Mouse (Mus musculus) kidney, embryonic 14.5 days (tissue): Measurements from ENCODE around the gene Rgp1. TPM values are rescaled to one million over a fixed set of nuclear protein-coding genes. Genes with fewer than 3 reads are reported as not detected.
A peak's percentile ranks its signal among the peaks of the same experiment; 100 is the strongest.

Source experiments
- ATAC-seq: fragments of 200-750 bp; cut with Nextera tagmentation; 2 replicates; pipeline ENCODE4 v1.8.0; 2017; ENCODE audit warnings: moderate number of reproducible peaks, mild to moderate bottlenecking, moderate TSS enrichment, moderate library complexity; ENCODE audit not compliant: low FRiP score, low TSS enrichment
- H3K27ac ChIP-seq: fragments of 300-500 bp; sonication (generic); 2 replicates; pipeline ENCODE4 v1.5.1; 2014; ENCODE audit warnings: low read depth, mild to moderate bottlenecking, low read length, moderate library complexity, mixed read lengths
- H3K27me3 ChIP-seq: fragments of 300-500 bp; sonication (generic); 2 replicates; pipeline ENCODE4 v1.6.1; 2014; ENCODE audit warnings: mild to moderate bottlenecking, low read length; ENCODE audit not compliant: control insufficient read depth, insufficient read depth
- H3K36me3 ChIP-seq: fragments of 300-500 bp; sonication (generic); 2 replicates; pipeline ENCODE4 v1.6.1; 2014; ENCODE audit warnings: low read length, mixed read lengths; ENCODE audit not compliant: control insufficient read depth, insufficient read depth
- H3K4me1 ChIP-seq: fragments of 300-500 bp; sonication (generic); 2 replicates; pipeline ENCODE4 v1.6.1; 2014; ENCODE audit warnings: low read length, mixed read lengths; ENCODE audit not compliant: control insufficient read depth, insufficient read depth
- H3K4me2 ChIP-seq: fragments of 300-500 bp; sonication (generic); replicated peaks from 2 replicates; pipeline ENCODE4 v1.6.1; 2014; ENCODE audit warnings: low read depth, mild to moderate bottlenecking, low read length
- H3K4me3 ChIP-seq: fragments of 300-500 bp; sonication (generic); 2 replicates; pipeline ENCODE4 v1.5.1; 2014; ENCODE audit warnings: mild to moderate bottlenecking, low read length
- H3K9ac ChIP-seq: fragments of 300-500 bp; sonication (generic); 2 replicates; pipeline ENCODE4 v1.6.1; 2014; ENCODE audit warnings: low read depth, mild to moderate bottlenecking, low read length, moderate library complexity
- H3K9me3 ChIP-seq: fragments of 300-500 bp; sonication (generic); 2 replicates; pipeline ENCODE4 v1.6.1; 2016; ENCODE audit warnings: low read length; ENCODE audit not compliant: control insufficient read depth
- WGBS: fragments of 180-500 bp; shearing (Covaris S2); extraction: QIAGEN DNeasy Blood & Tissue Kit; methylation state at CpG from one replicate; pipeline ENCODE4 v1.1.7; 2014; 5-methylcytosine and 5-hydroxymethylcytosine counted together
- polyA plus RNA-seq: library from polyadenylated mRNA; unstranded; fragments of >200 nt; fragmentation: Nextera tagmentation; extraction: Ambion mirVana; gene quantifications from 2 replicates; pipeline ENCODE4 v1.2.1, GENCODE M21; 2014

Gene Rgp1
- polyA plus RNA-seq, 1 experiment from 2014 or later = 34.4 TPM

- peak; percentile 60 for ATAC-seq
- WGBS = 8% methylated on average over 5 of the region's 5 CpGs
- H3K4me3 ChIP-seq = no peak overlapping the region
Observed at GRCm38 (mm10) chr4:43630030-43630581, 51.6 kb downstream of the Rgp1 start.

DNA sequence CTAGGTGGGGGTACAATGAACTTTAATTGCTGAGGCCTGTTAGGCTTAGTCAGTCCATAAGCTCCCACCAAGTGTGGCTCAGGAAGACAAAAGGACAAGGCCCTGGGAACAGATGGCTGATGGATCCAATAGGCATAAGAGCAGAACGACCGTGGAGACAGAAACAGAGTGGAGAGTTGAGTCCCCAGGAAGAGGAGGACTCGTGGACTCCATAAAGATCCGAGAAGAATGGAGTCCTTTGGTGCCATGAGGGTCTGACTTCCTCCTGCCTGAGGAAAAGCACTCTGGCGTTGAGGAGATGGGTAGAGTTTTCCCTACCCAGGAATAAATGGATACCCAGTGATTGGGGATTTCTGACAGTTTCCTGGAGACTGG, 52.1 kb downstream of the Rgp1 start:
- Histone ChIP-seq H3K27ac (peak overlapping the region; percentile 17; the same call in 1 of the 2 replicates), H3K9ac (peak overlapping the region; percentile 83; the same call in 1 of the 2 replicates), H3K9me3 (peaks cover 4% of the 10 kb centered on the region; the same call in 1 of the 2 replicates), H3K4me1 (peaks cover 15% of the 10 kb centered on the region), H3K4me2 (peak overlapping the region; percentile 90), H3K4me3 (peak overlapping the region; percentile 58; the same call in 1 of the 2 replicates), H3K27me3 (no peaks in the 10 kb centered on the region), H3K36me3 (no peaks in the 10 kb centered on the region)
- 23% methylated on average over 5 of the region's 5 CpGs for WGBS
- ATAC-seq = peak; percentile 10; the same call in 1 of the 2 replicates

More at GRCm38 (mm10) chr4:43630030-43630581, 51.6 kb downstream of the Rgp1 start:
- Histone ChIP-seq H3K27me3 (no peaks in the 10 kb centered on the region), H3K4me1 (peaks cover 15% of the 10 kb centered on the region), H3K36me3 (no peaks in the 10 kb centered on the region), H3K9me3 (peaks cover 10% of the 10 kb centered on the region; the same call in 1 of the 2 replicates), H3K27ac (no peak overlapping the region), H3K9ac (0 out of 2 replicates have a peak overlapping the region, but pooled peaks have one; percentile 13), H3K4me2 (no peak overlapping the region)

DNA sequence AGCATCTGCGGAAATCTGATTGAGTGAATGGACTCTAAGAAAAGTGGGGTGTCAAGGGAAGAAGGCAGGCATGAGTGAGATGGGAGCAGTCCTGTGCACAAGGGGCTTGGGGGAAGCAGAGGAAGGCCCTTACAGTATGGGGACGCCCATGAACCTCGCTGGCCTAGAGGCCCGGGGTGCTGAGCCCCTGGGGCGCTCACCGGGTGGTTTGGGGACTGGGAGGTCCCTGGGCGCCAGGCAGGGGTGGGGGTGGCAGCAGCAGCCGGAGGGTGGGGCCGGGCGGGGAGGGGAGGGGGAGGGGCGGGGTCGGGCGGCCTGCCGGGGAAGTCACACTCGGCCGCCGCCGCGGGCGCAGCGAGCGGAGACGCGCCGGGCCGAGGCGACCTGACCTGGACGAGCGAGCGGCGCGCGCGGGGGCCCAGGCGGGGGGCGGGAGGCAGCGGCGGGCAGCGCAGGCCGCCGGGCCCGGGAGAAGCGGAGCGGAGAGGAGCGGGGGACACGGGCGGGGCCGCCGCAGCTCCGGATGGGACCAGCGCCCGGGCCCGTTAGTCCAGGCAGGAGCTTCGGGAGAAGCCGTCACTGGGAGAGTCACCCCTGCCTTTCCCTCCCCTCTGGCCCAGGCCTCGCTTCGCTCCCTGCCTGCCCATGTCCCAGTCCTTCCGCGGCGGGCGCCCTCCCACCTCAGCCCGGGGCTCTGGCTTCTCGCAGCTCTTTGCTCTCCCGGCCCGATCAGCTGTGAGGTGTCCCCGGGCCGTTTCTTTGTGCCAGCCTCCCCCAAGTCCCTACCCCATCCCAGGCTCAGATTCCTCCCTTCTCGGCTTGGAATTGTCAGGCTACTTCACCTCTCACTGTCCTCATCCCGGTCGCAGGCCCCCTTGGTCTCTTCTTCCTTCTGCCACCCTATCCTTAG, 52.8 kb downstream of the Rgp1 start, which contains the start of gene Npr2:
Gene Npr2, plus strand, starts transcription at position 890 of the 910 bp plus-strand sequence.
- ATAC-seq = peak; percentile 70
- H3K27me3 ChIP-seq = no peaks in the 10 kb centered on the region
- whole genome bisulfite sequencing = 2% methylated on average over 45 of the region's 70 CpGs
- peak within 1 kb of the TSS; percentile 58 for H3K4me3 ChIP-seq
- H3K9ac ChIP-seq = peak within 1 kb of the TSS; percentile 83
- no peaks in the 10 kb centered on the region for H3K36me3 ChIP-seq
- peaks cover 1% of the 10 kb centered on the region; the same call in 1 of the 2 replicates for H3K9me3 ChIP-seq
- peak within 1 kb of the TSS; percentile 90 for H3K4me2 ChIP-seq
- peak within 1 kb of the TSS; percentile 77; the same call in 1 of the 2 replicates for H3K27ac ChIP-seq
- H3K4me1 ChIP-seq = peaks cover 15% of the 10 kb centered on the region

DNA sequence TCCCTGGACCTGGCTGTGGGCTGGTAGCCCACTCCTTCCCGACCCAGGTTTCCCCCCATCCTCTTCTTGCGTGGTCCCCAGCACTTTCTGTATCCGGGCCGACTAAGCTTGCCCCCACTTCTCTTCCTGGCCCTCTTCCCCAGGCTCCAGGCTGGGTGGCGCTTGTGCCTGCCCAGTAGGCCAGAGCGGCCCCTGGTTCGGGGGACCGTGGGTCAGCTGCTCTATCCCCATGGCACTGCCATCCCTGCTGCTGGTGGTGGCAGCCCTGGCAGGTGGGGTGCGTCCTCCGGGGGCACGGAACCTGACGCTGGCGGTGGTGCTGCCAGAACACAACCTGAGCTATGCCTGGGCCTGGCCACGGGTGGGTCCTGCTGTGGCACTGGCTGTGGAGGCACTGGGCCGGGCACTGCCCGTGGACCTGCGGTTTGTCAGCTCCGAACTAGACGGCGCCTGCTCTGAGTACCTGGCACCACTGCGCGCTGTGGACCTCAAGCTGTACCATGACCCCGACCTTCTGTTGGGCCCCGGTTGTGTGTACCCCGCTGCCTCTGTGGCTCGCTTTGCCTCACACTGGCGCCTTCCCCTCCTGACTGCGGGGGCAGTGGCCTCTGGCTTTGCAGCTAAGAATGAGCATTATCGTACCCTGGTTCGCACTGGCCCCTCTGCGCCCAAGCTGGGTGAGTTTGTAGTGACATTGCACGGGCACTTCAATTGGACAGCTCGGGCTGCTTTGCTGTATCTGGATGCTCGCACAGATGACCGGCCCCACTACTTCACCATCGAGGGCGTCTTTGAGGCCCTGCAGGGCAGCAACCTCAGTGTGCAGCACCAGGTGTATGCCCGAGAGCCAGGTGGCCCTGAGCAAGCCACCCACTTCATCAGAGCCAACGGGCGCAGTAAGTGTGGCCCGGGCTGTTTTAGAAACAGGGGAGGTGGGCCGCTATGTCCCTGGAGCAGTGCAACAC, 53.7 kb downstream of the Rgp1 start:
- Histone ChIP-seq H3K27me3 (no peaks in the 10 kb centered on the region), H3K9ac (peak overlapping the region; percentile 83), H3K4me3 (peak overlapping the region; percentile 58), H3K9me3 (no peaks in the 10 kb centered on the region), H3K4me1 (peaks cover 15% of the 10 kb centered on the region), H3K4me2 (peak overlapping the region; percentile 90), H3K36me3 (no peaks in the 10 kb centered on the region), H3K27ac (no peak overlapping the region; the same call in 1 of the 2 replicates)
- peak; percentile 33 for ATAC-seq
- 41% methylated on average over 41 of the region's 42 CpGs for WGBS

- WGBS = 78% methylated on average over 8 of the region's 8 CpGs
- Histone ChIP-seq H3K4me3 (no peak overlapping the region), H3K9me3 (no peaks in the 10 kb centered on the region), H3K36me3 (no peaks in the 10 kb centered on the region), H3K4me1 (peaks cover 15% of the 10 kb centered on the region), H3K4me2 (no peak overlapping the region), H3K9ac (no peak overlapping the region), H3K27ac (no peak overlapping the region), H3K27me3 (no peaks in the 10 kb centered on the region)
- no peak for ATAC-seq
Observed at GRCm38 (mm10) chr4:43633296-43633695, 54.8 kb downstream of the Rgp1 start.

- Histone ChIP-seq H3K9me3 (no peaks in the 10 kb centered on the region), H3K36me3 (no peaks in the 10 kb centered on the region)
Observed at GRCm38 (mm10) chr4:43633736-43634135, 55.2 kb downstream of the Rgp1 start.

DNA sequence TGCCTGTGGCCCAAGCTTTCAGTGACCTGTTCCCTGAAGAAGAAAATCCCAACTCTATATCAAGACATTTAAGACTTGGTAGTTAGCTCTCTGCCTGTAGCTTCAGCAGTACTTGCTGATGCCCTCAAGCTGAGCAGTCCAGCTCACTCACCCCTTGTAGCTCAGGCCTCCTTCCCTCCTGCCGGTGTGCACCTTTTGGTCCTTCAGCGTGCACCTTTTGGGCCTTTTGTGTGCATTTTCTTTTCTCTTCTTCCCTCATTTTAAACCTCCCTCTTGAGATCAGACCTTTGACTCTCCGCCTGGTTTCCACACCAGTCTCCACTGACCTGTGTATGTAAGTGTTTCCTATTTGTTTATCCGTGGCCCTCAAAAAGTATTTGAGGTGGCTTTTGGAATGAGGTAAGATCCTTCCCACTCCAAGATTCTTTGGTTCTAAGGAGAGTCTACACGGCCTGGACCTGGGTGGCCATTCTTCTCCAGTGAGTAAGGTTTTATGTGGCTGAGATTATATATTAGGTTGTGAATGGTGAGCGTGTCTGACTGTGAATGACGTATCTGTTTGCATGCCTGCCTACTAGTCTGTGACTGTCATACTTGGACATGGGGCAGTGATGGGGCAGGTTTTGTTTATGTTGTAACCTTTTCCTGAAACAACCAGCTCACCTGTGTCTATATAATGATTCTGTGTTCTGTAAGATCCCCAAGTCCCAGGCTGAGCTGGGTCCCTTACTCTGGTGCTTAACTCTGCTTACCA, 56.3 kb downstream of the Rgp1 start:
- Histone ChIP-seq H3K27ac (no peak overlapping the region), H3K4me1 (peaks cover 15% of the 10 kb centered on the region), H3K9me3 (no peaks in the 10 kb centered on the region), H3K4me3 (no peak overlapping the region), H3K9ac (no peak overlapping the region), H3K36me3 (no peaks in the 10 kb centered on the region), H3K27me3 (no peaks in the 10 kb centered on the region), H3K4me2 (no peak overlapping the region)
- WGBS = 81% methylated on average over 7 of the region's 7 CpGs
- no peak for ATAC-seq

More at GRCm38 (mm10) chr4:43633736-43634135, 55.2 kb downstream of the Rgp1 start:
- ATAC-seq = no peak
- no peak overlapping the region for H3K4me2 ChIP-seq
- H3K9ac ChIP-seq = no peak overlapping the region
- no peak overlapping the region for H3K4me3 ChIP-seq
- no peaks in the 10 kb centered on the region for H3K27me3 ChIP-seq
- no peak overlapping the region for H3K27ac ChIP-seq
- 100% methylated on average over 2 of the region's 2 CpGs for WGBS
- H3K4me1 ChIP-seq = peaks cover 15% of the 10 kb centered on the region

- Histone ChIP-seq H3K4me1 (peaks cover 11% of the 10 kb centered on the region), H3K9ac (no peak overlapping the region), H3K27me3 (no peaks in the 10 kb centered on the region), H3K9me3 (no peaks in the 10 kb centered on the region), H3K4me2 (no peak overlapping the region), H3K4me3 (no peak overlapping the region), H3K27ac (no peak overlapping the region), H3K36me3 (no peaks in the 10 kb centered on the region)
- no peak for ATAC-seq
- WGBS = 84% methylated on average over 6 of the region's 6 CpGs
Observed at GRCm38 (mm10) chr4:43636751-43637150, 58.2 kb downstream of the Rgp1 start.
